Mouse (Mus musculus): ENCODE measurements at regions not wholly inside any gene's neighbourhood (a gene's known extent, or its start where the extent isn't known, plus 50 kb on each side); places are given as distances from the start of the nearest gene placed in this dataset.
A peak's percentile ranks its signal among the peaks of the same experiment; 100 is the strongest.

DNA sequence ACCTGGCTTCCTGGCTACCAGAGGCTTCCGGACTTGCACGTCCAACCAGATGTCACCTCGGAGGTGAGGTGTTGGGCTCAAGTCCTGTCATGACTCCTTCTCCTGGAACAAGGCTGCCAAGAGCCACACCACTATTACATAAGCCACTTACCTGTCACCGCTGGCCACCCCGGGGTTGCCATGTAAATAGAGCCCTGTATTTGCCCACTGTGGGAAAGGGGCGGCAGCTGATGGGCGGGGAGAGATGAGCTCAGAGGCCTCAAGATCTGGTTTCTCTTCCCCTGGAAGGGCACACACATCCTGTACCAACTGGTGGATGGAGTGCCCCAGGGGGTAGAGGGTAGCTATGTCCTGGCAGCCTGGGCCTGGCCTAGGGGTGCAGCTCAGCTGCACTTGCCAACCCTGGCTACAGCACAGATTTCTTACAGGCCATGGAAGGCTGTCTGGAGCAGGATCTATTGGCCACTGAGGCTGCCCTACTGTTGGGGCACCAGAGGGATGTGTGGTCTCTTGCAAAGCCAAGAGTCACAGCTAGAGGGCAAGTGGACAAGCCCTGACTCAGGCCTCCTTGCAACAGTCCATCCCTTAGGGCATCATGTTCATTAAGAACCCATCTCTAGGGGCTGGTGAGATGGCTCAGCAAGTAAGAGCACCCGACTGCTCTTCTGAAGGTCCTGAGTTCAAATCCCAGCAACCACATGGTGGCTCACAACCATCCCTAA is 76.3 kb downstream of the 1810010D01Rik start:
- TF ChIP-seq POLR2A (IDR thresholded peaks at IDR 0.05; ENCODE audit: low read depth, low read length): no peak
- TF ChIP-seq CTCF (conservative IDR thresholded peaks at IDR 0.05; ENCODE audit: insufficient read depth, insufficient read length, low read depth, low read length): peak; percentile 30; the same call in 1 of the 2 replicates
